Mouse (Mus musculus) ES-Bruce4 (cell line): ENCODE measurements around the gene Malrd1. TPM values are rescaled to one million over a fixed set of nuclear protein-coding genes. Genes with fewer than 3 reads are reported as not detected.

Experiments used
- H3K27ac ChIP-seq: 2 replicates; pipeline ENCODE4 v1.5.1; 2012; ENCODE audit warnings: low read length, inconsistent platforms; ENCODE audit not compliant: insufficient read depth
- H3K27me3 ChIP-seq: 2 replicates; pipeline ENCODE4 v1.6.1; 2012; ENCODE audit warnings: mild to moderate bottlenecking, low read length, inconsistent platforms; ENCODE audit not compliant: control insufficient read depth, poor library complexity, insufficient read depth, severe bottlenecking
- H3K36me3 ChIP-seq: 2 replicates; pipeline ENCODE4 v1.6.1; 2012; ENCODE audit warnings: inconsistent platforms, mild to moderate bottlenecking, low read length, moderate library complexity; ENCODE audit not compliant: control insufficient read depth, poor library complexity, insufficient read depth, severe bottlenecking
- H3K4me1 ChIP-seq: one replicate; pipeline ENCODE4 v1.8.1; 2011; ENCODE audit warnings: low read length; ENCODE audit not compliant: control insufficient read depth, insufficient read depth
- H3K4me3 ChIP-seq: 2 replicates; pipeline ENCODE4 v1.5.1; 2011; ENCODE audit warnings: low read depth, mild to moderate bottlenecking, low read length
- H3K9ac ChIP-seq: 2 replicates; pipeline ENCODE4 v1.6.1; 2012; ENCODE audit warnings: low read depth, mild to moderate bottlenecking, inconsistent platforms; ENCODE audit not compliant: poor library complexity, severe bottlenecking
- H3K9me3 ChIP-seq: replicated peaks from 2 replicates; pipeline ENCODE4 v1.6.1; 2012; ENCODE audit warnings: mild to moderate bottlenecking, low read length, inconsistent platforms; ENCODE audit not compliant: control insufficient read depth, poor library complexity, insufficient read depth, severe bottlenecking
- CTCF ChIP-seq: IDR thresholded peaks from one replicate; pipeline ENCODE4 v1.8.1; 2011; ENCODE audit warnings: low read depth, low read length
- EP300 ChIP-seq: IDR thresholded peaks from 2 replicates; pipeline ENCODE4 v1.6.1; 2011; ENCODE audit warnings: low read depth, low read length; ENCODE audit not compliant: insufficient read depth
- POLR2A ChIP-seq: IDR thresholded peaks from one replicate; pipeline ENCODE4 v1.8.1; 2011; ENCODE audit warnings: low read length; ENCODE audit not compliant: insufficient read depth
- polyA plus RNA-seq: library from polyadenylated mRNA; stranded (reverse); fragments of >200 nt; gene quantifications from 2 replicates; pipeline ENCODE4 v1.2.4, GENCODE M21; 2011; ENCODE audit warnings: low read depth; ENCODE audit not compliant: missing spikeins, insufficient read depth, insufficient read length

The Malrd1 gene
- polyA plus RNA-seq, 1 experiment, result not detected

DNA sequence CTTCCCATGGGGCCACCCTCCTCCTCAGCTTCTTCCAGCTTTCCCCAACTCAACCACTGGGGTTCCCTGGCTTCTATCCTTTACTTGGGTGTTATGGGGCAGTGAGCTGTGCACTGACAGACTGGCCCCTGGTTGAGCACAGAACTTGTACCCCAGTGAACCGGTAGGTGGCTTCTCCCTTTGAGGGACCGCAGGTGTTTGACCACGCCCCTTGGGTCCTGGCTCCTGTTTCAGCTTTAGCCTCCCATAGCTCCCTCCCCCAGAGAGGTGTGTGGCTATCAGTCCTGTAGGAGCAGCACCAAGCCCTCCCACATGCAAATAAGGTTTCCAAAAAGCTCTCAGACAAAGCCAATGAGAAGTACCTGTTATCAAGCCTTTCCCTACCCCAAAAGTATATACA lies 584.4 kb downstream of the Malrd1 start:
- H3K4me1 ChIP-seq, result no peaks in the 10 kb centered on the region
- H3K9ac ChIP-seq, result no peak overlapping the region
- no peaks in the 10 kb centered on the region for H3K27me3 ChIP-seq
- no peak overlapping the region for H3K4me3 ChIP-seq
- no peak overlapping the region for H3K27ac ChIP-seq
- TF ChIP-seq CTCF (peak; percentile 1), EP300 (no peak)
- H3K36me3 ChIP-seq, result no peaks in the 10 kb centered on the region
- H3K9me3 ChIP-seq, result 0 out of 2 replicates have a peak, but pooled peaks cover 2% of the 10 kb centered on the region

DNA sequence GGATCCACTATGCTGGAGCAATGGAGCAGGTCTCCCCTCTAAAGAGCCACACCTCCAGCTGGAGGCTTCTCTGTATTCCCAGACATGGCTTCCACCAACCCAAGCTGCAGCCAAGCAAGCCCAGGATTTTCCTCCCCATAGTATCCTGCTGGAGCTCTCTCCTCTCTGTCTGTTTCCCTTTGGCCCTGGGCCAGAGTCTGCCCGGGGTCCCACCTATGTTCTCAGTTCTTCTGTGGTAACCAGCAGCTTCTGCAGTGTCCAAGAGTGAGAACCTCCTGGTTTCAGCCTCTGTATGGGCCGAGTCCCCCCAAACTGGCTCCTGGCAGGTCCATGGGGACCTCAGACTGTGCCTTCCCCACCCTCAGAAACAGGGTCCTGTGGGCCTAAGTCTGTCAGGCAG lies 587.1 kb downstream of the Malrd1 start:
- no peak for TF ChIP-seq EP300
- no peaks in the 10 kb centered on the region for H3K36me3 ChIP-seq
- H3K4me1 ChIP-seq, result no peaks in the 10 kb centered on the region
- no peak overlapping the region for H3K27ac ChIP-seq
- no peak overlapping the region for H3K9ac ChIP-seq
- H3K4me3 ChIP-seq, result no peak overlapping the region
- H3K27me3 ChIP-seq, result no peaks in the 10 kb centered on the region
- H3K9me3 ChIP-seq, result 0 out of 2 replicates have a peak, but pooled peaks cover 2% of the 10 kb centered on the region

- Histone ChIP-seq H3K27ac (no peak overlapping the region), H3K9ac (no peak overlapping the region), H3K27me3 (no peaks in the 10 kb centered on the region), H3K9me3 (no peaks in the 10 kb centered on the region), H3K4me3 (no peak overlapping the region), H3K36me3 (no peaks in the 10 kb centered on the region), H3K4me1 (peaks cover 2% of the 10 kb centered on the region)
- TF ChIP-seq CTCF (no peak), POLR2A (no peak), EP300 (no peak)
Observed at GRCm38 (mm10) chr2:16147999-16148398, 621.7 kb downstream of the Malrd1 start.

- Histone ChIP-seq H3K4me3 (no peak overlapping the region), H3K9ac (no peak overlapping the region), H3K4me1 (no peaks in the 10 kb centered on the region), H3K27me3 (no peaks in the 10 kb centered on the region), H3K27ac (no peak overlapping the region), H3K36me3 (no peaks in the 10 kb centered on the region), H3K9me3 (no peaks in the 10 kb centered on the region)
- no peak for TF ChIP-seq CTCF
- TF ChIP-seq POLR2A, result no peak
- TF ChIP-seq EP300, result no peak
Observed at GRCm38 (mm10) chr2:16152623-16153022, 626.3 kb downstream of the Malrd1 start.

GRCm38 (mm10) chr2:16163246-16163989 lies 637.1 kb downstream of the Malrd1 start:
- TF ChIP-seq CTCF (no peak), POLR2A (no peak), EP300 (no peak)
- Histone ChIP-seq H3K27ac (no peak overlapping the region), H3K4me3 (no peak overlapping the region), H3K27me3 (no peaks in the 10 kb centered on the region), H3K36me3 (no peaks in the 10 kb centered on the region), H3K9me3 (no peaks in the 10 kb centered on the region), H3K4me1 (no peaks in the 10 kb centered on the region), H3K9ac (no peak overlapping the region)

- Histone ChIP-seq H3K4me1 (no peaks in the 10 kb centered on the region), H3K9ac (no peak overlapping the region), H3K36me3 (no peaks in the 10 kb centered on the region), H3K4me3 (no peak overlapping the region), H3K27me3 (no peaks in the 10 kb centered on the region), H3K9me3 (no peaks in the 10 kb centered on the region), H3K27ac (no peak overlapping the region)
- no peak for TF ChIP-seq CTCF
- no peak for TF ChIP-seq EP300
- TF ChIP-seq POLR2A, result no peak
Observed at GRCm38 (mm10) chr2:16168611-16169010, 642.3 kb downstream of the Malrd1 start.
